Mouse (Mus musculus) right cerebral cortex, postnatal 14 days (tissue): ENCODE measurements around the gene Anapc15-ps.
"Not testable (repeated sequence)": the region's sequence is repeated elsewhere in the genome, so short reads cannot be mapped to it uniquely, and the experiment has no call there.

ENCODE experiments used
- DNase-seq: peaks from one replicate; pipeline ENCODE4 v3.0.0; 2022

Gene Anapc15-ps

DNA sequence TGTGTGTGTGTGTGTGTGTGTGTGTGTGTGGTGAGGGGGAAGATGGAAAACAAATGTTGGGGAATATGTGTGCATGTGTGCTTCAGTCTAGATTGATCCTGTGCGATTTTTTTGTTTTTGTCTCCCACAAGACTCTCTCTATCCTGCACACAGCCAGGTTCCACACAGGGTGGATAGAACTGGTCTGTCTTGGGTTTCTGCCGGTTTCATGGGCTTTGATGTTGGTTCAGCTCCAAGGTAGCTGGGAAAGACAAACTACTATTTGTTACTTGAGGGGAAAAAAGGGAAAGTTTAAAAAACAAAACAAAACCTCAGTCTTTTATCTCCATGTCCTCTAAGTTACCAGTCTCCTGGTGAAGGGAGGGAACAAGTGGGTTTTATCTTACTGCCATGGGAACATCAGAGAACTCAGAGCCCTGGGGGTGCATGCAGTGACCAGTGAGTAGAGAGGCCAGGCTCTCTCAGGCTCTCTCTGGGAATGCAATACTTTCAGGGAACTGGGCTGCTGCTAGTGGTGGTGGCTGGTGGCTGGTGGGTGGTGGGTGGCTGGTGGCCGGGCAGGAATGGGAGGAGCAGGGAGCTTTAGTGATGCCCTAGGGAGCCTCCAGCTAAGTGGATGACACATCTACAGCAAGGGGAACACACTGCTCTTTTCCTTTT, 5.8 kb downstream of the Anapc15-ps start:
- DNase-seq: no peak

- no peak for DNase-seq
These were observed 6.5 kb downstream of the Anapc15-ps start for GRCm38 (mm10) chr10:95666791-95667190.

GRCm38 (mm10) chr10:95665426-95665990, 7.7 kb downstream of the Anapc15-ps start:
- DNase-seq: no peak

- no peak for DNase-seq
These were observed 8.6 kb downstream of the Anapc15-ps start for GRCm38 (mm10) chr10:95664613-95665012.

- no peak for DNase-seq
These were observed 12.9 kb downstream of the Anapc15-ps start for GRCm38 (mm10) chr10:95660356-95660755.

- DNase-seq: no peak
These were observed 13.6 kb downstream of the Anapc15-ps start for GRCm38 (mm10) chr10:95659471-95660150.

- DNase-seq: no peak
These were observed 14.4 kb downstream of the Anapc15-ps start for GRCm38 (mm10) chr10:95658836-95659343.

- no peak for DNase-seq
These were observed 16.7 kb downstream of the Anapc15-ps start for GRCm38 (mm10) chr10:95656236-95657225.

GRCm38 (mm10) chr10:95652131-95652530, 21.1 kb downstream of the Anapc15-ps start:
- DNase-seq: no peak

GRCm38 (mm10) chr10:95648326-95648888, 24.8 kb downstream of the Anapc15-ps start:
- no peak for DNase-seq

GRCm38 (mm10) chr10:95647128-95647527, 26.1 kb downstream of the Anapc15-ps start:
- DNase-seq: no peak

- no peak for DNase-seq
These were observed 26.7 kb downstream of the Anapc15-ps start for GRCm38 (mm10) chr10:95646576-95646975.

DNA sequence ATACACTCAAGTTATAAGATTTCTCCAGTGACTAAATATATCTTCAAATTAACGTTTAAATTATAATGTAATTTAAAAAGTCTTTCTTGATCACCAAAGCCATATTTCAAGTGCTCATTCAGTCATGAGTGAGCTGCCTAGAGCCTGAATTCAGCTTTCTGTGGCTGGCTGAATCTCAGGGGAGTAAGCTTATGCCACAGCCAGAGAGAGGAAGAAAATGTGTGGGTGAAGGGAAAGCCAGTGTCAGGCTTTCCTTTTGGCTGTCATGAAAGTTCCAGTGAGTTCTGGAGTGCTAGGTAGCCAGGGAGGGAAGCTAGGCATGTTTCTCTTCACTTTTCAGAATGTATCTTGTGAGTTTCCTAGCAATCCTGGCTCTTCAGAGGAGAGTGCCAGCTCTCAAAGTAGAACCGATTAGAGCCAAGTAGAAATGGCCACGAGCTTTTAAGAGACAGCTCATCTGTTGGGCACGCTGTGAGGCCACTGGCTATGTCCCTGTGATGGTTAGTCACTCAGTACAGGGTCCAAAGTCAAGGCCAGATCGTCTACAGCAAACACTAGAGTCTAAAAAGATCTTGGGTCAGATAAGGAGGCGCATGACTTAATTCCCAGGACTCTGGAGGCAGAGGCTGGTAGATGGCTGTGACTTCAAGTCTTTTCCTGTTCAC, 29.4 kb downstream of the Anapc15-ps start:
- DNase-seq: no peak

GRCm38 (mm10) chr10:95643042-95643441, 30.2 kb downstream of the Anapc15-ps start:
- no peak for DNase-seq

GRCm38 (mm10) chr10:95641335-95641734, 31.9 kb downstream of the Anapc15-ps start:
- no peak for DNase-seq

DNA sequence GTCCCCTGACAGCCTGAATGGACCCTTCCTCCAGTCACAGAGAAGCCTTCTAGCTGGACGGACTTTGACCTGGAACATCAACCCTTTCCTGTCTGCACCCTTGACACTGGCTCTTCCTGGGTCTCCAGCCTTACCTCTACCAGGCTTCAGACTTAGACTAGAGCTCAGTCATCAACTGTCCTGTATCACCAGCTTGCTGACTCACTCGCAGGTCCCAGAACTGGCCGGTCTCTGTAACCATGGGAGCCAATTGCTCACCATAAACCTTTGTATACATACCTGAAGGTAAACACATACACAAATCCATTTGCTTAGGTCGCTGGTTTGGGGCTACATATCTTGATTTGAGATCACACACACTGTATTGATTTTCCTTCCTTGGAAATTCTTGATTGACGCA, 33.8 kb downstream of the Anapc15-ps start:
- no peak for DNase-seq

GRCm38 (mm10) chr10:95634751-95635150, 38.5 kb downstream of the Anapc15-ps start:
- DNase-seq: no peak

DNA sequence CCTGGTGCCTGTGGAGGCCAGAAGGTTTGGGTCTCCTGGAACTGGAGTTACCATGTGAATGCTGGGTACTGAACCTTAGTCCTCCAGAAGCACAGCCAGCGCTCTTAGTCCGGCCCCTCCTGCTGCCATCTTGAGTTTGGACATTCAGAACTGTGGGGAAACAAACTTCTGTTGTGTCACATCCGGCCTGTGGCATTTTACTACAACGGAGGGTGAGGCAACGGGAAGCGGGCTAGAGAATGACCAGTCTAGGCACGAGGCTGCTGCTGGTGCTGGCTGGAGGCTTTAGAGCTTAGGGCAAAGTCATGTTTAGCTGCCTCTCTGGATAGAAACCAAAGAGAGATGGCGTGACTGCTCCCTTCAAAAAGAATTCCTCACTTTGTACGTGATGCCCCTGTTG, 39.0 kb downstream of the Anapc15-ps start:
- DNase-seq: no peak

GRCm38 (mm10) chr10:95631568-95631967, 41.7 kb downstream of the Anapc15-ps start:
- DNase-seq: no peak

DNA sequence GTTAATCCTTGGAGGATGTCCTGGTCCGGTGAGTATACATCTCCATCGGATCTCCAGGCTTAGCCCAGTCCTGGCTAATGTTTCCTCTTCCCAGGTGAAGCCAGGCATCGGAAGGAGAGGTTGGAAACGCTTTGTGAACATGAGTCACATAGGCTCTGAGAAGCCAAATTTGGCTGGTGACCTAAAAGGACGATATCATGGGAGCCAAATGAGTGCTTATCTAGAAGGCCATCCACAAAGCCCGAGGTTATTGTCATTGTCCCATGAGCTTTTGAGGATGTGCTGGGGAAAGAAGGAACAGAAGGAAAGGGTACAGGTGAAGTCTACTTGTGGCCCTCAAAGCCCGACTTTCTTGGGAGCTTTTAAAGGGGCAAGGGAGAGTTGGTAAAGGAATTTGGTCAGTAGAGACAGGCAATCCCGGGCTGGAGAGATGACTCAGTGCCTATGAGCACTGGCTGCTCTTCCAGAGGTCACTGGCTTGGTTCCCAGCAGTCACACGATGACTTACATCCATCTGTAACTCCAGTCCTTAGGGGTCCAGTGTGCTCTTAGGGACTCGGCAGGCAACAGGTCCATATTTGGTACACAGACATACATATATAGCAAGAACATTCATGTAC, 42.4 kb downstream of the Anapc15-ps start:
- no peak for DNase-seq

- DNase-seq: not testable (repeated sequence)
These were observed 43.1 kb downstream of the Anapc15-ps start for GRCm38 (mm10) chr10:95630166-95630565.
